Mouse (Mus musculus) ES-E14 (cell line): ENCODE measurements around the gene Wdfy4.

Experiments
- HCFC1 ChIP-seq: IDR thresholded peaks from 2 replicates; pipeline ENCODE4 v1.6.1; 2012; ENCODE audit warnings: low read length, inconsistent platforms, borderline replicate concordance; ENCODE audit not compliant: insufficient read depth
- MAFK ChIP-seq: IDR thresholded peaks from 2 replicates; pipeline ENCODE4 v1.6.1; 2014; ENCODE audit warnings: mild to moderate bottlenecking, low read depth, low read length, inconsistent platforms; ENCODE audit not compliant: insufficient read depth
- ZC3H11A ChIP-seq: IDR thresholded peaks from 2 replicates; pipeline ENCODE4 v1.6.1; 2012; ENCODE audit warnings: low read depth, mild to moderate bottlenecking, inconsistent platforms, low read length, borderline replicate concordance
- ZNF384 ChIP-seq: IDR thresholded peaks from 2 replicates; pipeline ENCODE4 v1.6.1; 2012; ENCODE audit warnings: low read depth, low read length, inconsistent platforms

DNA sequence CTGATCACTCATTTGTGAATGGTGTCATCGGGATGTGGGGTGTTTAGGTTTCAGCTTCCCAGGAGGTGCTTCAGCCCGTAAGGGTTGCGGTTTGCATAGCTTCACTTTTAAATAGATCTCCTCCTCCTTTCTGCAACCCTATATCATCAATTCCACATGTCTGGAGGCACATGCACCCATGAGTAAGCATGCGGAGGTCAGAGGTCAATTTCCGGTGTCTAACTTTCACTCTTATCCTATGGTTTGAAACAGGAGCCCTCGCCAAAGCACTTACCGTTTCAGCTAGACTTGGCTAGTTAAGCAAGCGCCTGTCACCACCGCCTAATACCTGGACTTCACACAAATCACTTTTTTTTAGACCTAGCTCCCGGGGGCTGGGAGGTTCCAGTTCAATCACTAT lies 220.6 kb downstream of the Wdfy4 start:
- TF ChIP-seq ZNF384, result no peak
- TF ChIP-seq MAFK, result no peak
- no peak for TF ChIP-seq ZC3H11A
- no peak for TF ChIP-seq HCFC1
